Mouse (Mus musculus) embryonic facial prominence, embryonic 15.5 days (tissue): ENCODE data around the gene Nbr1. TPM values are rescaled to one million over a fixed set of nuclear protein-coding genes. Genes with fewer than 3 reads are reported as not detected.

Experiments used
- ATAC-seq: fragments of 200-750 bp; cut with Nextera tagmentation; 2 replicates; pipeline ENCODE4 v1.8.0; 2017; ENCODE audit warnings: low read depth, moderate TSS enrichment; ENCODE audit not compliant: insufficient number of reproducible peaks, low FRiP score, low TSS enrichment
- H3K27ac ChIP-seq: fragments of 300-500 bp; sonication (generic); replicated peaks from 2 replicates; pipeline ENCODE4 v1.5.1; 2015; ENCODE audit warnings: mild to moderate bottlenecking, inconsistent platforms
- H3K27me3 ChIP-seq: fragments of 300-500 bp; sonication (generic); 2 replicates; pipeline ENCODE4 v1.6.1; 2015; ENCODE audit warnings: inconsistent platforms
- H3K36me3 ChIP-seq: fragments of 300-500 bp; sonication (generic); 2 replicates; pipeline ENCODE4 v1.6.1; 2015; ENCODE audit warnings: mild to moderate bottlenecking, inconsistent platforms
- H3K4me1 ChIP-seq: fragments of 300-500 bp; sonication (generic); 2 replicates; pipeline ENCODE4 v1.6.1; 2015; ENCODE audit warnings: inconsistent platforms
- H3K4me2 ChIP-seq: fragments of 300-500 bp; sonication (generic); replicated peaks from 2 replicates; pipeline ENCODE4 v1.6.1; 2015; ENCODE audit warnings: mild to moderate bottlenecking, inconsistent platforms
- H3K4me3 ChIP-seq: fragments of 300-500 bp; sonication (generic); replicated peaks from 2 replicates; pipeline ENCODE4 v1.5.1; 2015; ENCODE audit warnings: mild to moderate bottlenecking, inconsistent platforms
- H3K9ac ChIP-seq: fragments of 300-500 bp; sonication (generic); 2 replicates; pipeline ENCODE4 v1.6.1; 2015; ENCODE audit warnings: inconsistent platforms
- H3K9me3 ChIP-seq: fragments of 300-500 bp; sonication (generic); replicated peaks from 2 replicates; pipeline ENCODE4 v1.6.1; 2016; ENCODE audit warnings: inconsistent platforms
- WGBS: fragments of 180-500 bp; shearing (Covaris S2); methylation state at CpG from one replicate; pipeline ENCODE4 v1.1.7; 2015; 5-methylcytosine and 5-hydroxymethylcytosine counted together
- polyA plus RNA-seq: library from polyadenylated mRNA; unstranded; fragments of >200 nt; fragmentation: Nextera tagmentation; extraction: Ambion mirVana; gene quantifications from 2 replicates; pipeline ENCODE4 v1.2.1, GENCODE M21; 2015

Gene Nbr1
- polyA plus RNA-seq, 1 experiment from 2014 or later: 72.9 TPM

- Histone ChIP-seq H3K9me3 (no peaks in the 10 kb centered on the region), H3K27me3 (no peaks in the 10 kb centered on the region), H3K4me1 (peaks cover 12% of the 10 kb centered on the region), H3K4me3 (no peak overlapping the region), H3K4me2 (no peak overlapping the region), H3K36me3 (no peaks in the 10 kb centered on the region; the same call in 1 of the 2 replicates), H3K27ac (no peak overlapping the region), H3K9ac (no peak overlapping the region)
- ATAC-seq: no peak
Observed at GRCm38 (mm10) chr11:101548526-101548925, 3.4 kb upstream of the Nbr1 start.

DNA sequence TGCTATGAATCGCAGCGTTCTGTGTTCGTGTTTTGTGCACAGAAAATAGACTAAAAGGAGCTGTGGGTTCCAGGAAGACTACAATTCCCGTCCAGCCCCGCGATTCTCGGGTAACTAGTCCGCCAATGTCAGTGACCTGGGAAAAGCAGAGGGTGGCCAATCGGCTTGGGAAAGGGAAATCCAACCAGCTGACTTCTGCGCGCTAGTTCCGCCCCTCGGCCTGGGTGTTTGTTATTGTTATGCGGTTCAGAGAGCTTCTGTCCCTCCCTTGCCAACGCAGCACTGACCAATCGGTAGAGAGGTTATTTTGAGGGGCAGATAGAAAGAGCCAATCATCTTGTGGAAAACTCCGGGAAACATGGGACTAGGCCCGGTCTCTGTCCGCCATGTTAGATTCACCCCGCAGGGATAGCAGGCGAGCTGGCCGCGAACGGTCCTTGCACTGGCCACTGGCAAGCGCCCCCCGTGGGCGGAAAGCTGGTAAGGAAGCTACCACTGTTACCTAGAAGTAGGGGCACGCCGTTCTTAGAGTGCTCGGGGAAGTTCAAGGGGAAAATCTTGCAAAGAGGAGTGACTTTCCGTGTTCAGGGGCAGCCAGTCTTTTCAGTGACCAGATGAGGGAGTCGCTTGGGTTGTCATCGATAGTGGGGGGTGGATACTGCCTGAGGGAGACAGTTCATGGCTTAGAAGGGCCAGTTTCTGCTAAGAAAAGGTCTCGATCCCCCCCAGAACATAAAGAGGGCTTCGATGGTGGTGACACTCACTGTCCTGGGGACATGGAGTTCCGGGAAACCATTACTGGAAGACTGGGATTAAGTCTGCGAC lies 739 bp downstream of the Nbr1 start:
- ATAC-seq: peak; percentile 98
- under 1% methylated on average over 37 of the region's 37 CpGs for WGBS

DNA sequence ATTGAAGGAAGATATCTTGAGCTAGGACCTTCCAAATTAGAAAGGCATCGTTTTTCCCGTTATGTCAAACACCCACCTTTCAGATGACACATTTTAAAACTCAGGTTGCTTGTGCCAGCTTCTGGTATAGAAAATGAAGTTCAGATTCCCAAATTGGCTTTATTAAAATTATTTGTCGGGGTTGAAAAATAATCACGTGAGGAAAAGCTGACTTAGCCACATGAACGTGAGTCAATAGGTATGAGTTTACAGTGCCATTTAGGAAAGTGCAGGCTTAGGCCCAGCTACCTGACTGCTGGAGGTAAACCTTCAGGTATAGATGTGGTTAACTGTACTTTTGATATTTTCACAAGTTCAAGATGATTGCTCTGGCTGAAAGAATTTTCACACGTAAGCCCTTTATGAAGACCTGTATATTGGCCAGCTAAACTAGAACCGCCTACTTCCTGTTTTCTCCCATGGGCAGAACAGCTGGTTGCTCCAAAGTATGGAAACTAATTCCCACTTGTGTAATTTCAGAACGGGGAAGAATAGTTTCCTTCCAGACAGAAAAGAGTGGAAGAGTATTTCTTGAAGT lies 1.5 kb downstream of the Nbr1 start:
- peaks cover 22% of the 10 kb centered on the region for H3K36me3 ChIP-seq
- H3K4me1 ChIP-seq: peaks cover 23% of the 10 kb centered on the region
- H3K9me3 ChIP-seq: no peaks in the 10 kb centered on the region
- ATAC-seq: no peak
- no peaks in the 10 kb centered on the region for H3K27me3 ChIP-seq
- H3K4me2 ChIP-seq: peak overlapping the region; percentile 63
- peak overlapping the region; percentile 88 for H3K4me3 ChIP-seq
- peak overlapping the region; percentile 75 for H3K9ac ChIP-seq
- 12% methylated on average over 8 of the region's 8 CpGs for WGBS
- H3K27ac ChIP-seq: peak overlapping the region; percentile 92

More for the DNA sequence above, 739 bp downstream of the Nbr1 start:
- Histone ChIP-seq H3K27ac (peak overlapping the region; percentile 95), H3K36me3 (peaks cover 16% of the 10 kb centered on the region), H3K9me3 (no peaks in the 10 kb centered on the region), H3K27me3 (no peaks in the 10 kb centered on the region), H3K4me2 (peak overlapping the region; percentile 63), H3K4me1 (peaks cover 23% of the 10 kb centered on the region), H3K9ac (peak overlapping the region; percentile 75), H3K4me3 (peak overlapping the region; percentile 88)

DNA sequence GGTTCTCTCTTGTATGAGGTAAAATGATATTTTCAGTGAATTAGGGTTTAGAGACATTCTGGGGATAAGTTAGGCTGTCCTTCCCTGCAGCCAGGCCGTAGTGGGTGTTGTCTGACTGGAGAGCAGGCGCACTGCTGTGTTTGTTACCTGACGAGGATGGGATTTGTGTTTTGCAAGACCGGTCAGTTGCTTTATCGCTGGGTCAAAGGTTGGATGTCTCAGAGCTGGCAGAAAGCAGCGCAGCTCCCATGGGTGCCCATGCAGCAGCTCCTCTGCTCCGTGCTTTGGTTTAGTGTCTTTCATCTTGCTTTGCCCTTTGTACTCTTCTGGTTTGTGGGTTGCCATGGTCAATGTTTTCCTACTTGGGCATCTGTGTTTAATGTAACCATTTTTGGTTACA lies 4.6 kb downstream of the Nbr1 start:
- Histone ChIP-seq H3K4me2 (no peak overlapping the region), H3K4me1 (peaks cover 14% of the 10 kb centered on the region), H3K36me3 (peaks cover 50% of the 10 kb centered on the region), H3K27me3 (no peaks in the 10 kb centered on the region), H3K9me3 (no peaks in the 10 kb centered on the region), H3K4me3 (no peak overlapping the region), H3K9ac (no peak overlapping the region), H3K27ac (no peak overlapping the region)
- 95% methylated on average over 7 of the region's 7 CpGs for WGBS
- ATAC-seq: no peak

GRCm38 (mm10) chr11:101556954-101557353 lies 5.0 kb downstream of the Nbr1 start:
- Histone ChIP-seq H3K27me3 (no peaks in the 10 kb centered on the region), H3K4me3 (no peak overlapping the region), H3K9me3 (no peaks in the 10 kb centered on the region), H3K27ac (no peak overlapping the region), H3K36me3 (peaks cover 50% of the 10 kb centered on the region), H3K4me2 (no peak overlapping the region), H3K9ac (no peak overlapping the region), H3K4me1 (peaks cover 14% of the 10 kb centered on the region)
- no peak for ATAC-seq
- WGBS: 70% methylated on average over 2 of the region's 2 CpGs

DNA sequence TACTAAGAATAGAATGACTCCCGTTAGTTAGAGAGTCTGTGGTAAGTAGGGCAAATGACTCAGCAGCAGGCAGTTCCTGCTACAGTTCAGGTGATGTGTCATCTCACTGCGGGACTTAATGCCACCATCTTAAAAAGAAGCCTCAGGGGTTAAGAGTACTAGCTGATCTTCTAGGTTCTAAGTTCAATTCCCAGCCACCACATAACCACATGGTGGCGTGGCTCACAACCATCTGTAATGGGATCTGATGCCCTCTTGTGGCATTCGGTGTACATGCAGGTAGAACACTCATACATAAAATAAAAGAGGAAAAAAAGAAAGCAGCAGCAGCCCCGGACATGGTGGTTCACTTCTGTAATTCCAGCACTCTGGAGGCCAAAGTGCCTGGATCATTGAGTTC lies 10.4 kb downstream of the Nbr1 start:
- H3K4me1 ChIP-seq: no peaks in the 10 kb centered on the region
- peaks cover 73% of the 10 kb centered on the region for H3K36me3 ChIP-seq
- no peak overlapping the region for H3K4me2 ChIP-seq
- H3K27ac ChIP-seq: no peak overlapping the region
- ATAC-seq: no peak
- no peaks in the 10 kb centered on the region for H3K9me3 ChIP-seq
- no peak overlapping the region for H3K4me3 ChIP-seq
- H3K27me3 ChIP-seq: no peaks in the 10 kb centered on the region
- 33% methylated on average over 5 of the region's 5 CpGs for WGBS
- no peak overlapping the region for H3K9ac ChIP-seq

DNA sequence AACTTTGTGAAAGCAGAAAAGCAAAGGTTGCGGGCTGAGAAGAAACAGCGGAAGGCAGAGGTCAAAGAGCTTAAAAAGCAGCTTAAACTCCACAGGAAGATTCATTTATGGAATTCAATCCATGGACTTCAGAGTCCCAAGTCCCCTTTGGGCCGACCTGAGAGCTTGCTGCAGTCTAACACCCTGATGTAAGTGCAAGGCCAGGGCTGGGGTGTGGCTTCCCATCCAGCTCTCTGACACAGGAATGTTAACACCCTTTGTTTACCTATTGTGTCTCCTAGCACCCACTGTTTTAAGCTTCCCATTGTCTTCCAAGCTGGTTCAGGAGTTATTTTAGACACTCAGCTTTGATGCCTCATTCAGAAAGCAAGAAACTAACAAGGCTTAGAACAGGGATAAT lies 16.5 kb downstream of the Nbr1 start:
- no peak for ATAC-seq
- Histone ChIP-seq H3K4me1 (no peaks in the 10 kb centered on the region), H3K4me3 (no peak overlapping the region), H3K27me3 (no peaks in the 10 kb centered on the region), H3K9me3 (no peaks in the 10 kb centered on the region), H3K27ac (no peak overlapping the region), H3K36me3 (peaks cover 86% of the 10 kb centered on the region), H3K4me2 (no peak overlapping the region), H3K9ac (no peak overlapping the region)
- 81% methylated on average over 3 of the region's 3 CpGs for WGBS

- Histone ChIP-seq H3K4me2 (no peak overlapping the region), H3K27ac (no peak overlapping the region), H3K27me3 (no peaks in the 10 kb centered on the region), H3K9ac (no peak overlapping the region), H3K36me3 (peaks cover 91% of the 10 kb centered on the region), H3K9me3 (no peaks in the 10 kb centered on the region), H3K4me3 (no peak overlapping the region), H3K4me1 (no peaks in the 10 kb centered on the region)
- WGBS: 82% methylated on average over 6 of the region's 6 CpGs
- no peak; the same call in 1 of the 2 replicates for ATAC-seq
Observed at GRCm38 (mm10) chr11:101576116-101576515, 24.2 kb downstream of the Nbr1 start.

- Histone ChIP-seq H3K4me1 (peaks cover 5% of the 10 kb centered on the region; the same call in 1 of the 2 replicates), H3K27ac (no peak overlapping the region), H3K27me3 (no peaks in the 10 kb centered on the region), H3K36me3 (peaks cover 43% of the 10 kb centered on the region), H3K4me3 (no peak overlapping the region), H3K4me2 (no peak overlapping the region), H3K9me3 (no peaks in the 10 kb centered on the region), H3K9ac (no peak overlapping the region)
- no peak for ATAC-seq
- 68% methylated on average over 6 of the region's 6 CpGs for WGBS
Observed at GRCm38 (mm10) chr11:101581081-101581764, 29.3 kb downstream of the Nbr1 start.

- no peak; the same call in 1 of the 2 replicates for ATAC-seq
- Histone ChIP-seq H3K9me3 (no peaks in the 10 kb centered on the region), H3K4me3 (peak within 1 kb of the TSS; percentile 47), H3K9ac (0 out of 2 replicates have a peak within 1 kb of the TSS, but pooled peaks have one; percentile 7), H3K4me2 (peak within 1 kb of the TSS; percentile 54), H3K36me3 (peaks cover 37% of the 10 kb centered on the region), H3K27me3 (no peaks in the 10 kb centered on the region), H3K4me1 (peaks cover 5% of the 10 kb centered on the region; the same call in 1 of the 2 replicates), H3K27ac (0 out of 2 replicates have a peak within 1 kb of the TSS, but pooled peaks have one; percentile 5)
- WGBS: 17% methylated on average over 31 of the region's 31 CpGs
Observed at GRCm38 (mm10) chr11:101582054-101583035, 30.4 kb downstream of the Nbr1 start, which contains the start of gene Tmem106a. Tmem106a (plus strand) TSS chr11:101582242.
